Mouse (Mus musculus): ENCODE data around the gene Trappc3.

Gene Trappc3

GRCm38 (mm10) chr4:126250659-126251058 is 11.5 kb upstream of the Trappc3 start:
- in situ Hi-C loops (cut with MboI; ENCODE audit: low sequenced_read_pairs): no loop called here

- in situ Hi-C loops (cut with MboI; ENCODE audit: low sequenced_read_pairs): no loop called here
Measured at GRCm38 (mm10) chr4:126251655-126252254, 10.4 kb upstream of the Trappc3 start.

GRCm38 (mm10) chr4:126252411-126253237 is 9.5 kb upstream of the Trappc3 start:
- in situ Hi-C loops (cut with MboI; ENCODE audit: low sequenced_read_pairs): no loop called here

- in situ Hi-C loops (cut with MboI; ENCODE audit: low sequenced_read_pairs): no loop called here
Measured at GRCm38 (mm10) chr4:126253637-126254272, 8.4 kb upstream of the Trappc3 start.

GRCm38 (mm10) chr4:126254315-126255112 is 7.6 kb upstream of the Trappc3 start:
- in situ Hi-C loops (cut with MboI; ENCODE audit: low sequenced_read_pairs): no loop called here

DNA sequence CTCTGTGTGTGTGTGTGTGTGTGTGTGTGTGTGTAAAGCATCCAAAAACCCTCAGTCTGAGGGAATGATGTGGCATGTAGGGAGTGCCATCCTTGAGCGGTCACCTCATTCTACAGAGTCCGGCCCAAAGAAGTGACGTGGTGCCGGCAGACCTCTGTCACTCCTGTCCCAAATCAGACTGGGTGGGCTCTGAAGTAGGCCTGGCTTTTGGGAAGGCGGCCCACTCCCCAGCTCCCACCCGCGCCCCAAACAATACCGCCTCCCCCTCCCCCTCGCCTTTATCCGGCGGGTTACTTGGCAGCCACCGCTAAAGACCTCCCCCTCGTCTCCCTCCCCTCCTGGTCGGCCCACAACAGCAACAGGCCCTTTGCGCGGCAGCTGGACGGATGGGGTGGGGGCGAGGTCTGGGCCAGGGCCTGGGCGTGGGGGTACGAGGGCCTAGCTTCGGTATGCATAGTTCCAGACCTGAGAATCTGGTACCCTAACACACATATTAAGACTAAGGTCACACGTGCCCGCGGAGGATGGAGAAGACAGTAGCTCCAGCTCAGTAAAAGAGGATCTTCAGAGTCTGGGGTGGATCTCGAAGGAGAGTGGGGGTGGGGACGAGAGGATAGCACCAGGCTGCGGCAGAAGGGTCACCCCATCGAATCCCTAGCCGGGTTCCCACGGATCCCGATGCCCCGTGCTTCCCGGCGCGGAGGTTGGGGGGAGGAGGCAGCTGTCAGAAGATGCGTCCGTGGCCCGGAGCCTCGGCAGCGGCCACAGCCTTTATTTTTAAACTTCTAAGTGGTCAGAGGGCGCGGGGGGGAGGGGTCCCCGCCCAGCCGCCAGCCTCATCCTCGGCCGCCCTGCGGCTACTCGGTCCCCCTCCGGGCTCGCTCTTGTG is 6.8 kb upstream of the Trappc3 start:
- in situ Hi-C loops (cut with MboI; ENCODE audit: low sequenced_read_pairs): no loop called here

GRCm38 (mm10) chr4:126256131-126256791 is 5.9 kb upstream of the Trappc3 start, which contains the start of gene Map7d1:
Gene Map7d1 (minus strand): TSS chr4:126256343.
- in situ Hi-C loops (cut with MboI; ENCODE audit: low sequenced_read_pairs): no loop called here

- in situ Hi-C loops (cut with MboI; ENCODE audit: low sequenced_read_pairs): no loop called here
Measured at GRCm38 (mm10) chr4:126256967-126257881, 4.9 kb upstream of the Trappc3 start.

GRCm38 (mm10) chr4:126259063-126259462 is 3.1 kb upstream of the Trappc3 start:
- in situ Hi-C loops (cut with MboI; ENCODE audit: low sequenced_read_pairs): no loop called here

GRCm38 (mm10) chr4:126259523-126260160 is 2.5 kb upstream of the Trappc3 start:
- in situ Hi-C loops (cut with MboI; ENCODE audit: low sequenced_read_pairs): loop anchor here (5.0 kb wide), 1 partner anchor 32 kb away; no protein-coding TSS in a partner anchor

GRCm38 (mm10) chr4:126260520-126261201 is 1.5 kb upstream of the Trappc3 start:
- in situ Hi-C loops (cut with MboI; ENCODE audit: low sequenced_read_pairs): loop anchor here (5.0 kb wide), 1 partner anchor 33 kb away; no protein-coding TSS in a partner anchor

DNA sequence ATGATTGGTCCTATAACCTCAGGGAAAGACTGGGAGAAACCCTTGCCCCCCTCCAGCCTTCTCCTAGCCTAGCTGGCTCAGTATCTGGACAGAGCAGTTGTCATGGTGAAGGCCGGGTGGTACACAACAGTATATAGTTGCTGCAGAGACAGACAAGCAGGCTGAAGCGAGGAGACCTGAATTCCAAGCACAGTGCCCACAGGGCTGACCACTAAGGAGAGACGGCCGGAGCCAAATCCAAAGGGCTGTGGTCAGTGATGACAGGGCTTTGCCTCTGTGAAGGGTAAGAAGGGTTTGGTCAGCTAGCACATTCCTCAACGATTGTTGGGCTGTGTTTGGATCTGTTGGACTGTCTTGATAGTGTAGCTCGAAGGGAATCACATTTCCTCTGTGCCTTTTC is 859 bp upstream of the Trappc3 start:
- in situ Hi-C loops (cut with MboI; ENCODE audit: low sequenced_read_pairs): loop anchor here (5.0 kb wide), 1 partner anchor 34 kb away; no protein-coding TSS in a partner anchor

DNA sequence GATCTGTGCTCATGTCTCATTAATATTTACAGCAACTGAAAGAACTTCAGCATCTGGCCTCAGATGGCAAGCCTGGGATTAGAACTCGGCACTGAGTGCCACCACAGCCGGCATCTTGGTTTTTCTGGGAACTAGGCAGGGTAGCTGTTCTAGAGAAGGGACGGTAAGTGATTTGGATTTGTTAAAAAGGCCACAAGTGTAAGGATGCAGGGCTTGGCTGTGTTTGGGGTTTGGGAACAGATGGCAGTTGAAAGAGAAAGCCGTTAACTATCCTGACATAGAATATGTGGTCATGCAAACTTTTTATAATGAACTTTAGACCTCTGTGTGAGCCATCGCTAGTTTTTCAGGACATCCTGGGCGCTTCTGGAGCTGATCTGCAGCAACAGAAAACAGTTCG is 450 bp upstream of the Trappc3 start:
- in situ Hi-C loops (cut with MboI; ENCODE audit: low sequenced_read_pairs): loop anchor here (5.0 kb wide), 1 partner anchor 34 kb away; no protein-coding TSS in a partner anchor

DNA sequence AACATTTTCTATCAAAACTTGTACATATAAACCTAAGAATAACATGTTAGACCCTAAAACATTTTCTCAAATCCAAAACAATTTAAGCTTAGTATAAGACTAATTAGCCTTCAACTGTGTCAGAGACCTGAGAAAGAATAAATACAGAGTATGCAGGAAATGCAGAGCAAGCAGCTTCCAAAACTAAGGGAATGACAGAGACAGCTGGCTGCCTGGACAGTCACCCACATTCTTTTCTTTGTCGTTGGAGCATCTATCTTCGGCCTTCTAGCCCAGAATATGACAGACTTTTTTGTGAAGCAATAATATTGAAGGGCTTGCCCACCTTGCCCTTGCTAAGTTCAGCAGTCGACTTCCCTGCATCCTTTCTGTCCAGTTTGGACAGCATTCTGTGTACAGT is 7.2 kb downstream of the Trappc3 start:
- in situ Hi-C loops (cut with MboI; ENCODE audit: low sequenced_read_pairs): no loop called here

DNA sequence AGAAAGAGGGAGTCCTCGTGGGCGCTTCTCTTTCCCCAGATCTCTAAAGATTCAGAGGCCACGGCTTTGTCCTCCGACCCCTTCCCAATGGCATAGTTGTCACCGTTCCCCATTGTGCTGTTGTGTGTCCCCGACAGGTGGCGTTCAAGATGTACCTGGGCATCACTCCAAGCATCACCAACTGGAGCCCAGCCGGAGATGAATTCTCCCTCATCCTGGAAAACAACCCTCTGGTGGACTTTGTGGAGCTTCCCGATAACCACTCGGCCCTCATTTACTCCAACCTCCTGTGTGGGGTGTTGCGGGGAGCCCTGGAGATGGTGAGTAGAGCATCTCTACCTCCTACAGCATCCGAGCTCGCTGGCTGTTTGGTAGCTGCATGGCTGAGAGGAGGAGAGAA is 11.6 kb downstream of the Trappc3 start:
- in situ Hi-C loops (cut with MboI; ENCODE audit: low sequenced_read_pairs): no loop called here

DNA sequence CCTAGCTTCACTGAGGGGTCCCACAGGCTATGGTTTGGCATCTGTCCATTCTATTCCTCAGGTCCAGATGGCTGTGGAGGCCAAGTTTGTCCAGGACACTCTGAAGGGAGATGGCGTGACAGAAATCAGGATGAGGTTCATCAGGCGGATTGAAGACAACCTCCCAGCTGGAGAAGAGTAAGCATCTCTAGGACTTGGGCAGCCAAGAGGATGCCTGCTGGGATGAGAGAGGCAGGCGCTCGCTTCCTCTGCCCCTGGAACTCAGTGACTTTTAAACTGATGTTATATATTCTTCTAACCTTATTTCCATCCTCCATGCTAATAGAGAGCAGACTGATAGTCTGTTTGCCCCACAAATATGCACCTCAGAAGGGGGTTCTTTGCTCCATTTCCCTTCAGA is 13.0 kb downstream of the Trappc3 start:
- in situ Hi-C loops (cut with MboI; ENCODE audit: low sequenced_read_pairs): no loop called here

DNA sequence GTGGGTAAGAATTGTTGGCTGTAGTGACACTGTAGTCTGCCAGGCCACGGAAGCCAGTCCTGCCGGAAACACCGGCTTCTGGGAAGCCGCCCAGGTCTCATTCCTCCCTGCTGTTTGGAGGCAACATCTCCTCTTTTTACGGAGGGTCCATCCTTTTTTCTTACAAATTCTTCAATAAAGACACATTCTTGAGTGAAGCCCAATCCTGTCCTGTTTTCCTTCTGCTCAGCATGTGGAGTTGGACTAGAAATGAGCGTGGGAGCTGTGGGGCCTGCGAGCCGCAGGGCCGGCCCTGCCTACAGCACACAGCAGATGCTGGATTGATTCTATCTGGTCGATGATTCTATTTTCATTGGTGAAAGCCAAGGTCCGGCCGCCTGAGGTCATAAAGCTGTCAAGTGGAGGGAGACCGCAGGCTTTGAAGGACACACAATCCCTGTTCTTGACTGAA is 13.6 kb downstream of the Trappc3 start:
- in situ Hi-C loops (cut with MboI; ENCODE audit: low sequenced_read_pairs): no loop called here

Data from CH12F3 (cell line).